Mouse (Mus musculus) gastrocnemius, postnatal 14 days (tissue): ENCODE measurements around the gene Prr14. TPM values are rescaled to one million over a fixed set of nuclear protein-coding genes. Genes with fewer than 3 reads are reported as not detected.
"Not testable (repeated sequence)": the region's sequence is repeated elsewhere in the genome, so short reads cannot be mapped to it uniquely, and the experiment has no call there.

Source experiments
- DNase-seq: peaks from one replicate; pipeline ENCODE4 v3.0.0; 2021; ENCODE audit warnings: mixed read lengths
- intact Hi-C: fragments of 180-260 bp; cut with DNase I; formaldehyde crosslinking; loops from one replicate; pipeline ENCODE4 v1.15.1; 2025; ENCODE audit warnings: low total_unique reads
- long read RNA-seq, 2 experiments: library from polyadenylated mRNA; stranded (forward); transcript quantifications; one replicate each; pipeline ENCODE4 v2.0.0; 2021
- total RNA-seq, 2 experiments: library from RNA; stranded (reverse); gene quantifications; 2 replicates each; pipeline ENCODE4 v1.2.3; 2021

The Prr14 gene
- 10 to 100 TPM; 17.2 to 19.4 TPM for total RNA-seq
- long read RNA-seq, experiment 1, transcript Prr14-201 (11 exons, 2,402 nt) = major isoform, 6 of 15 reads
- long read RNA-seq, experiment 1, partial matches to known transcripts = 5 of 15 reads
- long read RNA-seq, experiment 1, other reads (novel, unspliced or antisense) = 3 of 15 reads
- long read RNA-seq, experiment 2, partial matches to known transcripts = 3 of 9 reads
- long read RNA-seq, experiment 2, other reads (novel, unspliced or antisense) = 2 of 9 reads

GRCm38 (mm10) chr7:127459311-127459710, at the start of gene Prr14:
Prr14 (plus strand) TSS chr7:127459611.
- intact Hi-C loops, DNase-seq: not testable (repeated sequence)

GRCm38 (mm10) chr7:127411418-127411817, 48.0 kb upstream of the Prr14 start:
- intact Hi-C loops = no loop called here

GRCm38 (mm10) chr7:127421388-127422191, 37.8 kb upstream of the Prr14 start, which contains the start of gene Zfp688:
Zfp688 (minus strand) TSS chr7:127422068.
- intact Hi-C loops = no loop called here
- peak; percentile 96 for DNase-seq

More at GRCm38 (mm10) chr7:127411418-127411817, 48.0 kb upstream of the Prr14 start:
- no peak for DNase-seq

GRCm38 (mm10) chr7:127422247-127422646, 37.2 kb upstream of the Prr14 start:
- intact Hi-C loops = no loop called here
- DNase-seq = no peak

GRCm38 (mm10) chr7:127425291-127425690, 34.1 kb upstream of the Prr14 start:
- DNase-seq = no peak
- intact Hi-C loops = no loop called here

- intact Hi-C loops = no loop called here
- DNase-seq = no peak
Observed at GRCm38 (mm10) chr7:127425911-127426310, 33.5 kb upstream of the Prr14 start.

- intact Hi-C loops = no loop called here
- DNase-seq = no peak
Observed at GRCm38 (mm10) chr7:127426354-127426753, 33.1 kb upstream of the Prr14 start.

- intact Hi-C loops = no loop called here
- no peak for DNase-seq
Observed at GRCm38 (mm10) chr7:127435206-127435605, 24.2 kb upstream of the Prr14 start.

GRCm38 (mm10) chr7:127437724-127438123, 21.7 kb upstream of the Prr14 start:
- no peak for DNase-seq
- intact Hi-C loops = no loop called here

- intact Hi-C loops = no loop called here
Observed at GRCm38 (mm10) chr7:127443976-127444375, 15.4 kb upstream of the Prr14 start.

GRCm38 (mm10) chr7:127448521-127449300, 10.7 kb upstream of the Prr14 start, which contains the start of gene Zfp689:
Zfp689 (minus strand) TSS chr7:127449158.
- intact Hi-C loops = no loop called here
- peak; percentile 90 for DNase-seq

More at GRCm38 (mm10) chr7:127443976-127444375, 15.4 kb upstream of the Prr14 start:
- DNase-seq = no peak

GRCm38 (mm10) chr7:127449966-127450365, 9.4 kb upstream of the Prr14 start:
- no peak for DNase-seq
- intact Hi-C loops = no loop called here

GRCm38 (mm10) chr7:127453056-127453455, 6.4 kb upstream of the Prr14 start:
- intact Hi-C loops = no loop called here
- no peak for DNase-seq

GRCm38 (mm10) chr7:127454905-127455304, 4.5 kb upstream of the Prr14 start:
- intact Hi-C loops = no loop called here
- no peak for DNase-seq

- intact Hi-C loops, DNase-seq: not testable (repeated sequence)
Observed at GRCm38 (mm10) chr7:127458371-127459122, 864 bp upstream of the Prr14 start.

GRCm38 (mm10) chr7:127465191-127465590, 5.8 kb downstream of the Prr14 start:
- no peak for DNase-seq
- intact Hi-C loops = no loop called here

- intact Hi-C loops, DNase-seq: not testable (repeated sequence)
Observed at GRCm38 (mm10) chr7:127465670-127466069, 6.3 kb downstream of the Prr14 start.

- intact Hi-C loops = no loop called here
- no peak for DNase-seq
Observed at GRCm38 (mm10) chr7:127466606-127467005, 7.2 kb downstream of the Prr14 start.

GRCm38 (mm10) chr7:127470011-127470715, 10.8 kb downstream of the Prr14 start:
- intact Hi-C loops = no loop called here
- DNase-seq = no peak
